Mouse (Mus musculus): ENCODE measurements around the gene Fxyd1. TPM values are rescaled to one million over a fixed set of nuclear protein-coding genes. Genes with fewer than 3 reads are reported as not detected.

The Fxyd1 gene
- polyA plus RNA-seq, 1 experiment = 301 TPM

- DNase-seq (ENCODE audit: low read depth) = no peak
These were observed 21.0 kb upstream of the Fxyd1 start for GRCm38 (mm10) chr7:31077885-31078445.

GRCm38 (mm10) chr7:31077470-31077869 lies 20.5 kb upstream of the Fxyd1 start:
- no peak for DNase-seq (ENCODE audit: low read depth)

DNA sequence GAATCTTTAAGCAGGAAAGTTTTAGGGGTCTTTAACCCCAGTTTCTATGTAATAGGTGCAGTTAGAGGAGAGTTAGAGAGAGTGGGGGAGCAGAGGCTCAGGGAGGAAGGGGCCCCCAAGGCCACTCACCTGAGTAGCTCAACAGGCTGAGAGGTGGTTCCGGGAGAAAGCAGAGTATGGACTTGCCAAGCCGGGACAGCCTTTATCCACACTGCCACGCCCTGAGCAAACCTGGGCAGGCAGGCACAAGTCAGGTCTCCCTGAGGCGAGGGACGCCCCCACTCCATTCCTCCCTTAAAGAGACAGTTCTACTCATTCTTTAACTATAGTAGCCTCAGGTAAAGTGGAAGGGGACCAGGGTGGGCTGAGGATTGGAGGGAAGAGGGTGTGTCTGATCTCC lies 19.5 kb upstream of the Fxyd1 start, which contains the start of gene Fxyd3:
Gene Fxyd3, minus strand, starts transcription at position 213 of the 400 bp plus-strand sequence.
- no peak for DNase-seq (ENCODE audit: low read depth)

DNA sequence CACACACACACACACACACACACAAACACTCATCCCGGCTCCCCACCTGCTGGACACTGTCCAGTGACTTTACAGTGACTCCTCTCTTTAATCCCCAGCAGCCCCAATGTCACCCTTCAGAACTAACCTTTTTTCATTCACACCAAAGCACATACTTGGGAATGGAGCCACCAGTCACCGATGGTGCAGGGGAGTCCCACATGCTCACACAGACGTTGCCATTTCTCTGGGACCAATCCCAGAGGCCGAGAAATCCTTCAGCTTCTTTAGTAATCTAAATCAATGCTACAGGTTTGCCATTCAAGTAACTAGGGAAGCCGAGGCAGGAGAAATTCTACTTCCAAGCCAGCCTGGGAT lies 17.7 kb upstream of the Fxyd1 start:
- no peak for DNase-seq (ENCODE audit: low read depth)

GRCm38 (mm10) chr7:31074061-31074712 lies 17.2 kb upstream of the Fxyd1 start:
- DNase-seq (ENCODE audit: low read depth) = peak; percentile 81

DNA sequence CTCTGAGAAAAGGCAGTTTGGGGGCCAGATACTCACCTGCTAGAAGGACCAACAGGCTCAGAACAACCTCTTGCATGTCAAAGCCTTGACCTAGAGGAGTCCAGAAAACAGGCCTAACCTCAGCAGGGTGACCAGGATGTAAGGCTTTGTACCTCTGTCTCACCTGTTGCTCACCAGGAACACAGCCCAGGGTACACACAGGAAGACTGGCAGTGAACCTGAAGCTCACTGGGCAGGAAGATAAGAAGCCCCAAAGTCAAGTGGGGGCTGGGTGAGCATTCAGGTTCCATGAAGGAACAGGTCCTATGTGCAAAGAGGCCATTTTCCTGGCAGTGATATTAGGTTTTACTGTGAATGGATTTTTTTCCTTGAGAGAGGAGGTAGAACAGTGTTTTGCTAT lies 16.5 kb upstream of the Fxyd1 start:
- DNase-seq (ENCODE audit: low read depth) = no peak

DNA sequence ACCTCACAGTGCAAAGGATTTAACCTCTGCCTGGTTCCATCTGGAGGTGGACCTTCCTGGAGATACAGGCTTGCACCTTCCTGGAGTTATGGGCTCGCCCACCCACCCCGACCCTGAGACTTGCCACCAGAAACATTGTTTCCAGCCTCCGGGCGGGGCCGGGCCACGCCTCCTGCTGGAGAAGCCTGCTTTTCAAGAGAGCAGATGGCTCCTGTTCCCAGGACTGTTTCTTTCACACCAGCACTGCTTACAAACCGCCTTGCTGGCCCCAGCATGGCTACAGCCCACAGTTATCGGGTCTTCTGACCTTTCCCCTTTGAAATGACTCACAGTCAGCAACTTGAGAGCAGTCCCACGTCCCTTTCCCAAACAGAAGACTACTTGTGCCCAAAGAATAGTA lies 15.3 kb upstream of the Fxyd1 start:
- no peak for DNase-seq (ENCODE audit: low read depth)

DNA sequence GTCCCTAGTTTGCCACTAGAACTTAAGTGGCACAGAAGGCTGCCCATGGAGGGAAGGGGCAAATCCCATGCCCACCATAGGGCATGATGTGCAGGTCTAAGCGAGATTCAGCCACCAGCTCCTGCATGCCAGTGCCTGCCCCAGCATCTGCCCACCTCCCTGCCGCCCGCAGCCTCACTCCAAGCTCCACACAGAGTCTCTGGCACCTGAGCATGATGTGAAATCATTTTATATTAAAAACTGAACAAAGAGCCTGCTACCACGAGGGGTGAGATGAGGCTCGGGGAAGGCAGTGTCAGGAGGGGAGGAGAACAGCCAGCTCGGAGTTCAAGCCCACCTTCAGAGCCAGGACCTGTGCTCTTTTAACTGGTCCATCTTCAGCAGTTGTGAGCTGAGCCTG lies 13.3 kb upstream of the Fxyd1 start:
- no peak for DNase-seq (ENCODE audit: low read depth)

GRCm38 (mm10) chr7:31069491-31069890 lies 12.5 kb upstream of the Fxyd1 start:
- no peak for DNase-seq (ENCODE audit: low read depth)

GRCm38 (mm10) chr7:31067836-31068235 lies 10.8 kb upstream of the Fxyd1 start:
- DNase-seq (ENCODE audit: low read depth) = no peak

DNA sequence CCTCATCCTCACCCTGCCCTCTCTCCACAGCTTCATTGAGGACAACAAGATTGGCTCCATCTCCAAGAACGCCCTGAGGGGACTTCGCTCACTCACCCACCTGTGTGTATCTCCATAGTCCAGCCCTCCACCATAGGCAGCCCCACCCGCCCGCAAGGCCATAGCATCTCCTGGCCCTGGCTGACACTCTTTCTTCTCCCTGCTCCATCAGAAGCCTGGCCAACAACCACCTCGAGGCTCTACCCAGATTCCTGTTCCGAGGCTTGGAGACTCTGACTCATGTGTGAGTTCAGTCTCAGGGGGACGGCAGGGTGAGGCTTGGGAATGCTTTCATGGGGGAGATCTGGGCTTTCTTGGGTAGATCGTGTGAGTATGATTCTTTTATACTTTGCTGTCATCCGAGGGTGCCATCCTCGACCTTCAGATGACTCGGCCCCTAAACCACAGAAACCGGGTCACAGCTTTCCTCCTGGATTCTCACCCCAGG lies 6.1 kb upstream of the Fxyd1 start:
- DNase-seq (ENCODE audit: low read depth) = no peak

DNA sequence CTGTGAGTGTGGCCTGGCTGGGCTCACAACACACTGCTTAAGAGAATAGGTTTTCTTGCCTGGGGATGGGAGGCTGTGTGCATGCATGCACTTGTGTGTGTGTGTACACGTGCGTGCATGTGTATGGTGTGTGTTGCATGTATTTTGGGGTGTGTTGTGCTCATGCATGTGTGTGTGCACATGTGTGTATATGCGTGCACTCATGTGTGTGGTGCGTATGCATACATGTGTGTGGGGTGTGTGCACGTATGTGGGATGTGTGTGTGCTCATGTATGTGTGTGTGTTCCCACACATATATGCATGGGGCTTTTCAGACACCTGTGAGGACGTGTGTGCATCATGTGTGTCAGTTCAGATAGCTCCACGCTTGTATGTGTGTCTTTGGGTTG lies 3.6 kb upstream of the Fxyd1 start:
- no peak for DNase-seq (ENCODE audit: low read depth)

DNA sequence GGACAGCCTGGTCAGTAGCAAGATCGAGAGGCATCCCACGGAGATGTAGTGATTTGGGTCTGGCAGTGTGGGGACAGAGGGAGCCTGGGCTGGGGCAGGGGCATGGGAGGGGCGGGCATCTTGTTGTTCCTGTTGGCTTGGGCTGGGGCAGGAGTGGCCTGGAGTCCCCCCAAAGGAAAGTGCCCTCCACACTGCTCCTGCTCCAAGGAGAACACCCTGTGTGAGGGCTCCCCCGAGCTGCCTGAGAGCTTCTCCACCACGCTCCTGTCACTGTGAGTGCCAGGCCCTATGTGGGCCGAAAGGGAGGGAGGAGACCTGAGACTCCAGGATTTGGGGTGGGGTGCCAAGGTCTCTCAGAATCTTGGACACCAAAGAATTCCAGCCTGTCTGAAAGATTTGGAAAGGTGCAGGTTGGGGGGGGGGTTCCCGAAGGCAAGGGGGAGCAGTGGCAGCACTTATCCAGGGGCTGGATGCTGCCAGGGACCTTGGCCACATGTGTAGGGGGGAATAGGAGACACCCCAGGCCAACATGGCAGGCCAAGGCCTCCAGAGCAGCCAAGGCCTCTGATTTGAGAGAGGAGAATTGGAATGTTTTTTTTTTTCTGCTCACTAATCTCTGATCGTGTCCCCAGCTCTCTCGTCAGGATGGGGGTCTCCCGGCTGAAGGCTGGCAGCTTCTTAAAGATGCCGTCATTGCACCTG lies 3.1 kb upstream of the Fxyd1 start:
- no peak for DNase-seq (ENCODE audit: low read depth)

DNA sequence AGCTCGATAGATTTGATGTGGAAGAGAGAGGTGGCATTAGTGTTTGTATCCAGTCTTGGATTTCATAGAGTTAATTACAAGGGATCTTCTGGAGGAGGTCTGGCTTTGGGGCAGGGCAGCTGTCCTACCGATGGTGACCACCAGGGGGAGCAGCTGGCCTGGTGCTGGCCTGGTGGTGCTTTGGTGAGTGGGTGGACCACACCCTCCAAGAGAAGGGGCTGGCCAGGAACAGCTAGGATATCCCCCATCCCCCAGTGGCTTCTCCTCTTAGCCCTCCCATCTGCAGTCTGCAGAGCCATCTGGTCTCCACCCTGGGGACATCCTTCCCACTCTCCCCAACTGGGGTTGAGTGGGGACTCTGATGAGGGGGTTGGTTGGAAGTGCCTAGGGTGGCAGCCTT lies 2.1 kb upstream of the Fxyd1 start, which contains the start of gene Lgi4:
Gene Lgi4, plus strand, starts transcription at position 235 of the 400 bp plus-strand sequence.
- DNase-seq (ENCODE audit: low read depth) = no peak

GRCm38 (mm10) chr7:31058211-31058610 lies 1.2 kb upstream of the Fxyd1 start:
- no peak for DNase-seq (ENCODE audit: low read depth)

- no peak for DNase-seq (ENCODE audit: low read depth)
These were observed 731 bp upstream of the Fxyd1 start for GRCm38 (mm10) chr7:31057730-31058129.

- DNase-seq (ENCODE audit: low read depth) = no peak
These were observed 551 bp downstream of the Fxyd1 start for GRCm38 (mm10) chr7:31056448-31056847.

DNA sequence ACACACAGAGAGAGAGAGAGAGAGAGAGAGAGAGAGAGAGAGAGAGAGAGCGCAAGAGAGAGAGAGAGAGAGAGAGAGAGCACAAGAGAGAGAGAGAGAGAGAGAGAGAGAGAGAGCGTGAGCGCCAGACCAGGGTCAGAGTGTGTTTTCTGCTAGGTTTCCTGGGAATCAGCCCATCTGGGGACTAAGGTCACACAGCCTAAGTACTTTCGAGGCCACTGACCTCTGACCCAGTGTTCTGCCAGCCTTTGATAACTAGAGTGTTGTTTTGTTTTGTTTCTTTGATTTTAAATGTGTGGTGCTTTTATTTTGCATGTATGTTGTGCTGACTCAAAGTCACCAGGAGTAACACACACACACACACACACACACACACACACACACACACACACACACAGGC lies 1.1 kb downstream of the Fxyd1 start:
- no peak for DNase-seq (ENCODE audit: low read depth)

DNA sequence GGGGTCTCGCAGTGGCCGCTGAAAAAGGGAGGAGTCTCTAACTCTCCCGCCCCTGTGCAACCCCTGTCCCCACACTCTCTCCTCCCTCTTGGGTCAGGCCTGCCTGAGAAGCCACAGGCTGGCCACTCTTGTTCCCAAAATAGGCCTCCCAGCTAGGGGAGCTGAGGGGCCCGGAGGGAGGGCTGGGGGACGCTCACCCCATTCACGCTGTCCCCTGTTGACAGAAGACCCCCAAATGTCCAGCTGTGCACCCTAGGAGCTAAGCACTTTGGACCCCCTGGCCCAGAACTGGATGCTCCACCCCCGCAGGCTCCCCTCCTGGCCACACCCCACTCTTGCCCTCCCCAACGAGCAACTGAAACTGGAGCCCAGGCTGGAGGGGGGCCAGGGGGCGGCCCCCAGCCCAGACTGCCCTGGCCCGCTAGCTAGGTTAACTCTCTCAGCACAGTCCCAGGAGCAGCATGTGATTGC lies 1.6 kb downstream of the Fxyd1 start:
- no peak for DNase-seq (ENCODE audit: low read depth)

DNA sequence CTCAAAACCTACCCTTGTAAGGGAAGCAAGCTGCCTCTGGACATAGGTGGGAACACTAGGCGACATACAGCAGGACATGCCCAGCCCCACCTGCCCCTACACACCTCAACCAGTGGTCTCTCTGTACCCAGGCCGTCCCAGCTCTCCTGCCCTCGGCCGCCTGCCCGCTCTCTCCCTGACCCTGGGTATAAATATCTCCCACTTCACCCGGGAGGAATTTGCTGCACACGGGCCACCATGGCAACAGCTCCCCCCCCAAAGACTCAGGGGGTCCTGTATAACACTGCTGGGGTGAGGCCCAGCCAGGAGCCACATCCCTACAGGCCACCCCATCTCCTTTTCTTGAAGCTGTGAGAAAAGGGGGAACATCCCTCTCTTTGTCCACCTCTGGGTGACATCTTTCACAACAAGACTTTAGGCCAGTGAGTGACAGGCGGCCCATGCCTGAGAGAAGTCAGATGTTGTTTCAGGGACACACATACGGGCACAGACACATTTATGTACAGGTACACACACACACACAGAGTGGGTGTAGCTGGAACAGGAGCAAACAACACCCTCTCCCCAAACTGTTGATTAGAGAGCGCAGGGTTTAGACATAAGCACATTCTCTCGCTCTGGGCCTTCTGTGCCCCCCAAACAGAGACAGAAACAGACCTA lies 2.2 kb downstream of the Fxyd1 start:
- DNase-seq (ENCODE audit: low read depth) = no peak

GRCm38 (mm10) chr7:31053882-31054447 lies 3.0 kb downstream of the Fxyd1 start:
- DNase-seq (ENCODE audit: low read depth) = no peak
